ENCODE assay signal across 13 mouse cellular contexts in genomic region chr11:82626501-82627111, GRCm38 (mm10).
"Had no signal": no experiment of that assay in that cellular context is flagged by ENCODE, and none has a peak within 500 bp of the region (broad histone marks: within the 10 kb centered on the region; RNA-seq: fewer than 3 reads in every experiment).

No protein-coding gene starts in this region.

- H3K9ac ChIP-seq: limb, embryonic 13.5 days; liver, embryonic 14.5 days; neural tube, embryonic 12.5 days had no signal

- H3K27me3 ChIP-seq: neural tube, embryonic 12.5 days had no signal

- H3K27ac ChIP-seq: kidney, postnatal 0 days; limb, embryonic 13.5 days; liver, embryonic 14.5 days; neural tube, embryonic 12.5 days; stomach, postnatal 0 days had no signal

- H3K9me3 ChIP-seq: limb, embryonic 13.5 days; neural tube, embryonic 12.5 days had no signal

- H3K4me2 ChIP-seq: limb, embryonic 13.5 days; neural tube, embryonic 12.5 days had no signal

- DNase-seq: kidney, adult 8-10 months; kidney, postnatal 36 days; layer of hippocampus, adult 9-11 months; layer of hippocampus, postnatal 36 days; lung, adult 2 months; lung, postnatal 36 days had no signal

- H3K36me3 ChIP-seq: limb, embryonic 13.5 days; neural tube, embryonic 12.5 days had no signal

- ATAC-seq: intestine, postnatal 0 days; lung, postnatal 0 days had no signal

- H3K4me3 ChIP-seq: limb, embryonic 13.5 days; neural tube, embryonic 12.5 days had no signal
